Mouse (Mus musculus) left cerebral cortex, adult 8-10 months (tissue): ENCODE data around the gene Cpvl. TPM values are rescaled to one million over a fixed set of nuclear protein-coding genes. Genes with fewer than 3 reads are reported as not detected.

Experiments
- DNase-seq, 2 experiments: peaks; one replicate each; pipeline ENCODE4 v3.0.0; 2022; ENCODE audit warnings: low spot score in 2 of 2
- total RNA-seq, 4 experiments: library from RNA; stranded (reverse); gene quantifications; 2 replicates each; pipeline ENCODE4 v1.2.4; 2022

The Cpvl gene
- total RNA-seq, 4 experiments from 2014 or later, result not detected

- no peak for DNase-seq
Measured at GRCm38 (mm10) chr6:53937143-53938134, 41.0 kb downstream of the Cpvl start.

- DNase-seq, result no peak
Measured at GRCm38 (mm10) chr6:53931605-53932004, 46.9 kb downstream of the Cpvl start.

- no peak for DNase-seq
Measured at GRCm38 (mm10) chr6:53929858-53930257, 48.6 kb downstream of the Cpvl start.

- no peak for DNase-seq
Measured at GRCm38 (mm10) chr6:53926197-53926596, 52.3 kb downstream of the Cpvl start.

- no peak for DNase-seq
Measured at GRCm38 (mm10) chr6:53925192-53925591, 53.3 kb downstream of the Cpvl start.

GRCm38 (mm10) chr6:53920041-53920440 lies 58.4 kb downstream of the Cpvl start:
- no peak for DNase-seq

GRCm38 (mm10) chr6:53917026-53917558 lies 61.4 kb downstream of the Cpvl start:
- no peak for DNase-seq

- no peak for DNase-seq
Measured at GRCm38 (mm10) chr6:53915347-53915746, 63.1 kb downstream of the Cpvl start.

GRCm38 (mm10) chr6:53913151-53913550 lies 65.3 kb downstream of the Cpvl start:
- DNase-seq, result no peak

GRCm38 (mm10) chr6:53912112-53912782 lies 66.2 kb downstream of the Cpvl start:
- no peak for DNase-seq

- DNase-seq, result no peak
Measured at GRCm38 (mm10) chr6:53909986-53910385, 68.5 kb downstream of the Cpvl start.

GRCm38 (mm10) chr6:53909446-53909845 lies 69.0 kb downstream of the Cpvl start:
- no peak for DNase-seq

- no peak for DNase-seq
Measured at GRCm38 (mm10) chr6:53906871-53907270, 71.6 kb downstream of the Cpvl start.

- no peak for DNase-seq
Measured at GRCm38 (mm10) chr6:53906051-53906462, 72.4 kb downstream of the Cpvl start.

GRCm38 (mm10) chr6:53905576-53905975 lies 72.9 kb downstream of the Cpvl start:
- DNase-seq, result no peak

GRCm38 (mm10) chr6:53904703-53905395 lies 73.6 kb downstream of the Cpvl start:
- DNase-seq, result no peak

GRCm38 (mm10) chr6:53904186-53904585 lies 74.3 kb downstream of the Cpvl start:
- DNase-seq, result no peak

GRCm38 (mm10) chr6:53901741-53902140 lies 76.7 kb downstream of the Cpvl start:
- no peak for DNase-seq

- no peak for DNase-seq
Measured at GRCm38 (mm10) chr6:53897872-53898464, 80.5 kb downstream of the Cpvl start.

- no peak for DNase-seq
Measured at GRCm38 (mm10) chr6:53897126-53897525, 81.3 kb downstream of the Cpvl start.

GRCm38 (mm10) chr6:53893731-53894130 lies 84.7 kb downstream of the Cpvl start:
- DNase-seq, result no peak
